Mouse (Mus musculus) liver, embryonic 14.5 days (tissue): ENCODE data around the gene Ttc29. TPM values are rescaled to one million over a fixed set of nuclear protein-coding genes. Genes with fewer than 3 reads are reported as not detected.

Experiments
- ATAC-seq: fragments of 200-750 bp; cut with Nextera tagmentation; 2 replicates; pipeline ENCODE4 v1.8.0; 2017; ENCODE audit warnings: moderate number of reproducible peaks, mild to moderate bottlenecking, moderate library complexity; ENCODE audit not compliant: insufficient read depth
- DNase-seq, 3 experiments: peaks; one replicate each; pipeline ENCODE4 v3.0.0-alpha.2; 2012 to 2013; ENCODE audit warnings: low read depth in 3 of 3, low spot score in 3 of 3
- H3K27ac ChIP-seq: fragments of 300-500 bp; sonication (generic); 2 replicates; pipeline ENCODE4 v1.5.1; 2014; ENCODE audit warnings: moderate library complexity, mild to moderate bottlenecking, control low read depth, inconsistent platforms
- H3K27me3 ChIP-seq: fragments of 300-500 bp; sonication (generic); 2 replicates; pipeline ENCODE4 v1.6.1; 2014; ENCODE audit warnings: mild to moderate bottlenecking, low read length, moderate library complexity; ENCODE audit not compliant: control insufficient read depth, insufficient read depth
- H3K36me3 ChIP-seq: fragments of 300-500 bp; sonication (generic); replicated peaks from 2 replicates; pipeline ENCODE4 v1.6.1; 2014; ENCODE audit warnings: low read depth; ENCODE audit not compliant: control insufficient read depth, insufficient read depth
- H3K4me1 ChIP-seq, 2 experiments: fragments of 200-500 bp in 1 of 2; fragments of 300-500 bp in 1 of 2; sonication (generic) in 1 of 2; replicated peaks; 2 replicates each; pipeline ENCODE4 v1.6.1; 2012 to 2014; ENCODE audit warnings: antibody characterized with exemption in 1 of 2, inconsistent platforms in 1 of 2, low read length in 1 of 2; ENCODE audit not compliant: control insufficient read depth in 2 of 2, insufficient read depth in 2 of 2
- H3K4me2 ChIP-seq: fragments of 300-500 bp; sonication (generic); 2 replicates; pipeline ENCODE4 v1.6.1; 2014; ENCODE audit warnings: low read depth, mild to moderate bottlenecking, control low read depth, moderate library complexity
- H3K4me3 ChIP-seq, 2 experiments: fragments of 200-500 bp in 1 of 2; fragments of 300-500 bp in 1 of 2; sonication (generic) in 1 of 2; 2 replicates each; pipeline ENCODE4 v1.5.1; 2012 to 2014; ENCODE audit warnings: low read depth in 2 of 2, low read length in 2 of 2, mild to moderate bottlenecking in 2 of 2, control low read depth in 1 of 2, inconsistent platforms in 1 of 2, moderate library complexity in 1 of 2; ENCODE audit not compliant: insufficient read depth in 1 of 2
- H3K9ac ChIP-seq: fragments of 300-500 bp; sonication (generic); replicated peaks from 2 replicates; pipeline ENCODE4 v1.6.1; 2014; ENCODE audit warnings: mild to moderate bottlenecking, control low read depth, moderate library complexity
- H3K9me3 ChIP-seq: fragments of 300-500 bp; sonication (generic); 2 replicates; pipeline ENCODE4 v1.6.1; 2016; ENCODE audit warnings: low read length, mixed read lengths; ENCODE audit not compliant: control insufficient read depth
- CTCF ChIP-seq: IDR thresholded peaks from 2 replicates; pipeline ENCODE4 v1.5.1; 2016; ENCODE audit warnings: antibody characterized with exemption, low read depth, control low read depth
- EP300 ChIP-seq: IDR thresholded peaks from 2 replicates; pipeline ENCODE4 v1.6.1; 2016; ENCODE audit warnings: antibody characterized with exemption, low read depth
- WGBS: fragments of 180-500 bp; shearing (Covaris S2); extraction: QIAGEN DNeasy Blood & Tissue Kit; methylation state at CpG from one replicate; pipeline ENCODE4 v1.1.7; 2014; ENCODE audit not compliant: insufficient replicate concordance; 5-methylcytosine and 5-hydroxymethylcytosine counted together
- polyA plus RNA-seq, 2 experiments: library from polyadenylated mRNA; depleted of rRNA in 1 of 2; stranded (reverse) in 1 of 2; unstranded in 1 of 2; fragments of >200 nt; fragmentation: Nextera tagmentation in 1 of 2; extraction: Ambion mirVana in 1 of 2; gene quantifications; 2 replicates each; pipeline versions ENCODE4 v1.2.1 to v1.2.3; 2012 to 2014

Gene Ttc29
- polyA plus RNA-seq, 2 experiments = not detected

DNA sequence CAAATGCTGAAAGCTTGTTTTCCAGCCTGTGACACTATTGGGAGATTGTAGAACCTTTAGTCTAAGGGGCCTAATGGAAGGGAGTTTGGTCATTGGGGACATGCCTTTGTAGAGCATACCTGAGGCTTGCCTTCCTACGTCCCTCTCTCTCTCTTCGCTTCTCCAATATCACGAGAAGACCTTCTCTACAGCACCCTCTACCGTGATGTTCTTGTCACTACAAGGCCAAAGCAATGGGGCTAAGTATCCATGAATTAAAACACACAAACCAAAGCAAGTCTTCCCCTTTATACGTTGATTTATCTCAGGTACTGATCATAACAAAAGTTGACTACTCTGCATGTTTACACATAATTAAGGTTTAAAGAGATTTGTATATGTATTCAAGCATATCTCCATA, 8.9 kb upstream of the Ttc29 start:
- Histone ChIP-seq H3K4me3 (no peak overlapping the region), H3K9me3 (no peaks in the 10 kb centered on the region), H3K27me3 (no peaks in the 10 kb centered on the region), H3K4me2 (no peak overlapping the region), H3K4me1 (no peaks in the 10 kb centered on the region), H3K27ac (no peak overlapping the region), H3K9ac (no peak overlapping the region), H3K36me3 (no peaks in the 10 kb centered on the region)
- DNase-seq (no peak), ATAC-seq (no peak)
- WGBS = 17% methylated on average over 5 of the region's 5 CpGs
- TF ChIP-seq CTCF (peak; percentile 46; the same call in 1 of the 2 replicates), EP300 (no peak)

DNA sequence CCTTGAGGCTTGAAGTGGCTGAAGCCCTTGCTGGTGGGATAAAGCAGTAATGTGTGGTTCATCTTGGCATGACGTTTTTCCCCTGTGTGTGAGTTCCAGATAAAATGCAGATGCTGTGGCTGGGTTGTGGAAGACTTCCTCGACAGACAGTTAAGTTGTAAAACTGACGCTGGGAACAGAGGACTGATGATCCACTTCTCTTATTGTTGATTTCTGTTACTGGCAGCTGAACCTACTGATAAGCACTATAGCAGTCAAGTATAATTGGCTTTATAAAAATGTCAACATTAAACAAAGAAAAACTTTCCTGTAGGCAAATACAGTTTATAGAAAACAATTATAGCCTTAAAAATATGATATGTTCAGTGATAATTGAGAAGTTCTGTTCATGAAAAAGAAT, 2.7 kb upstream of the Ttc29 start:
- ATAC-seq (peak; percentile 41; the same call in 1 of the 2 replicates), DNase-seq (no peak)
- Histone ChIP-seq H3K27me3 (no peaks in the 10 kb centered on the region), H3K9me3 (no peaks in the 10 kb centered on the region), H3K4me3 (no peak overlapping the region), H3K27ac (no peak overlapping the region), H3K4me2 (no peak overlapping the region), H3K36me3 (no peaks in the 10 kb centered on the region), H3K4me1 (no peaks in the 10 kb centered on the region), H3K9ac (no peak overlapping the region)
- WGBS = 7% methylated on average over 3 of the region's 3 CpGs
- peak; percentile 15; the same call in 1 of the 2 replicates for TF ChIP-seq EP300
- TF ChIP-seq CTCF = no peak

DNA sequence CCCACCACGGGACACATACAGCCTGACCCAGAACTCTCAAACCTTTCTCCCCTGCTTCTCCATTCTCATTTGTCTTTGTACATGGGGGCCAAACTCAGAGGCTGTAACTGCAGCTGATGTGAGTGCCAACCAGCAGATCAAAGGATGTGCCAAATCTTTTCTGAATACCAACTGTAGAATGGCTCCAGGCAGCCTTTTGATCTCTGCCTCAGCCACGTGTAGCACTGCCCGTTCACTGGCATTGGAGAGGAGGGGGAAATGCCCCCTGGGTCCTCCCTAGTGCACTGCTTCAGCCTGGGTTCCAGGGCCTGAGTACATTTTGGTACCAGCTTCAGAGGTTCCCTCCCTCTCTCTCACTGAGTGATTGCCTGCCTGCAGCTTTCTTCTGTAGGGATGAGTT, 1.5 kb downstream of the Ttc29 start:
- WGBS = 36% methylated on average over 3 of the region's 3 CpGs
- Histone ChIP-seq H3K9me3 (no peaks in the 10 kb centered on the region), H3K9ac (no peak overlapping the region), H3K27me3 (no peaks in the 10 kb centered on the region), H3K4me2 (no peak overlapping the region), H3K4me3 (no peak overlapping the region), H3K27ac (no peak overlapping the region), H3K36me3 (no peaks in the 10 kb centered on the region), H3K4me1 (no peaks in the 10 kb centered on the region)
- TF ChIP-seq EP300 = no peak
- TF ChIP-seq CTCF = no peak
- DNase-seq = no peak
- no peak for ATAC-seq

DNA sequence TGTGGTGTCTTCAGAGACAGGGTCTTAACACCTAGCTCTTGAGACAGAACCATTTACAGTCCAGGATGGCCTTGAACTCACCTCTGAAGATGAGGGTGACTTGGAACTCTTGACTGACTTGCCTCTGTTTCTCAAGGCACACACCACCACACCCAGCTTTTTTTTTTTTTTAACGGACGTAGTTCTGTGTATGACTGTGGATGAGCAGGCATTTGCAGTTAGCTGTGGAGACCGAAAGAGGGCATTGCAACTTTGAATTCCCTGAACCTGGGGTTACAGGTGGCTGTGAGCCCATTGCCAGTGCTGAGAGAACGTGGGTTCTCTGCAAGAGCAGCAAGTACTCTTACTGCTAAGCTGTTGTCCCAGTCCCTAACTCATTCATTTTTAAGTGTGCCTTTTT, 13.0 kb downstream of the Ttc29 start:
- H3K27me3 ChIP-seq = no peaks in the 10 kb centered on the region
- H3K9ac ChIP-seq = no peak overlapping the region
- no peak overlapping the region for H3K27ac ChIP-seq
- ATAC-seq = no peak
- no peaks in the 10 kb centered on the region for H3K9me3 ChIP-seq
- no peak overlapping the region for H3K4me2 ChIP-seq
- H3K4me3 ChIP-seq = no peak overlapping the region
- H3K36me3 ChIP-seq = no peaks in the 10 kb centered on the region
- H3K4me1 ChIP-seq = no peaks in the 10 kb centered on the region
- 56% methylated on average over 4 of the region's 4 CpGs for WGBS
- TF ChIP-seq EP300 = no peak
- no peak for TF ChIP-seq CTCF
- no peak for DNase-seq

DNA sequence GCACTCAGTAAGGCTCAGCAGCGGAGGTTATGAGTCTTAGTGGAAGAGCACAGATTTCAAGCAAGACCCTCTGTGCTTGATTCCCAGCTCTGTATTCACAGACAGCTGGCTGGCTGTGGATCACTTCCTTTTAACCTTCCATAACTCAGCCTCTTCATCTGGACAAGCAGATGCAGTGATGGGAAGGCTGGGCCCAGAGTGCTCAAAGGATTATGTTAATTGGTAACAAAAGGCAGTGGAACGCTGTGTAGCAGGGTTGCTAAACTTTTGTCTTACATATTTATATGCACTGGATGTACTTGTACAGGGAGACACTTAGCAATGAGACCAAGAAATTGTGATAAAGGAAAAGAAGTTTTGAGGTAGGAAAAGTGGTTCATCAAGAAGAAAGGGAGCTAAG, 17.6 kb downstream of the Ttc29 start:
- Histone ChIP-seq H3K27ac (no peak overlapping the region), H3K9me3 (no peaks in the 10 kb centered on the region), H3K4me3 (no peak overlapping the region), H3K4me1 (no peaks in the 10 kb centered on the region), H3K9ac (no peak overlapping the region), H3K27me3 (no peaks in the 10 kb centered on the region), H3K36me3 (no peaks in the 10 kb centered on the region), H3K4me2 (no peak overlapping the region)
- ATAC-seq (no peak), DNase-seq (no peak)
- TF ChIP-seq EP300 (no peak), CTCF (no peak)
- WGBS = 60% methylated on average over 2 of the region's 2 CpGs
